Mouse (Mus musculus): ENCODE measurements around the gene Nfkbiz.
"Not testable (repeated sequence)": the region's sequence is repeated elsewhere in the genome, so short reads cannot be mapped to it uniquely, and the experiment has no call there.

GRCm38 (mm10) chr16:55859421-55859820 lies 20.7 kb upstream of the Nfkbiz start:
- not testable (repeated sequence) for TF ChIP-seq CTCF, EP300 (IDR thresholded peaks at IDR 0.05; ENCODE audit: low read depth)
